Mouse (Mus musculus) intestine, postnatal 0 days (tissue): ENCODE measurements around the gene Fancc. TPM values are rescaled to one million over a fixed set of nuclear protein-coding genes. Genes with fewer than 3 reads are reported as not detected.

Source experiments
- ATAC-seq: fragments of 200-750 bp; cut with Nextera tagmentation; 2 replicates; pipeline ENCODE4 v1.8.0; 2017; ENCODE audit warnings: mild to moderate bottlenecking, moderate TSS enrichment, moderate library complexity
- H3K27ac ChIP-seq: fragments of 300-500 bp; sonication (generic); 2 replicates; pipeline ENCODE4 v1.5.1; 2014; ENCODE audit warnings: mild to moderate bottlenecking, low read depth, low read length, moderate library complexity
- H3K27me3 ChIP-seq: fragments of 300-500 bp; sonication (generic); replicated peaks from 2 replicates; pipeline ENCODE4 v1.6.1; 2014; ENCODE audit warnings: low read length, mixed read lengths; ENCODE audit not compliant: control insufficient read depth, insufficient read depth
- H3K36me3 ChIP-seq: fragments of 300-500 bp; sonication (generic); 2 replicates; pipeline ENCODE4 v1.6.1; 2014; ENCODE audit warnings: mild to moderate bottlenecking, moderate library complexity; ENCODE audit not compliant: control insufficient read depth, insufficient read depth
- H3K4me1 ChIP-seq: fragments of 300-500 bp; sonication (generic); replicated peaks from 2 replicates; pipeline ENCODE4 v1.6.1; 2014; ENCODE audit warnings: antibody characterized with exemption, low read length, mixed read lengths; ENCODE audit not compliant: control insufficient read depth, insufficient read depth
- H3K4me2 ChIP-seq: fragments of 300-500 bp; sonication (generic); replicated peaks from 2 replicates; pipeline ENCODE4 v1.6.1; 2014; ENCODE audit warnings: low read depth, mild to moderate bottlenecking, moderate library complexity
- H3K4me3 ChIP-seq: fragments of 300-500 bp; sonication (generic); 2 replicates; pipeline ENCODE4 v1.5.1; 2014; ENCODE audit warnings: low read depth, low read length
- H3K9ac ChIP-seq: fragments of 300-500 bp; sonication (generic); 2 replicates; pipeline ENCODE4 v1.6.1; 2014; ENCODE audit warnings: mild to moderate bottlenecking, low read depth, low read length
- H3K9me3 ChIP-seq: fragments of 300-500 bp; sonication (generic); 2 replicates; pipeline ENCODE4 v1.6.1; 2016; ENCODE audit warnings: mixed run types; ENCODE audit not compliant: control insufficient read depth
- CTCF ChIP-seq: sonication (generic); IDR thresholded peaks from 2 replicates; pipeline ENCODE4 v1.5.1; 2016; ENCODE audit warnings: low read depth, mild to moderate bottlenecking, control low read depth, antibody characterized with exemption, moderate library complexity
- WGBS: fragments of 180-500 bp; shearing (Covaris S2); extraction: QIAGEN DNeasy Blood & Tissue Kit; methylation state at CpG from one replicate; pipeline ENCODE4 v1.1.7; 2014; 5-methylcytosine and 5-hydroxymethylcytosine counted together
- polyA plus RNA-seq: library from polyadenylated mRNA; unstranded; fragments of >200 nt; fragmentation: Nextera tagmentation; extraction: Ambion mirVana; gene quantifications from 2 replicates; pipeline ENCODE4 v1.2.1, GENCODE M21; 2015

The Fancc gene
- polyA plus RNA-seq, 1 experiment from 2014 or later, result 5.1 TPM

DNA sequence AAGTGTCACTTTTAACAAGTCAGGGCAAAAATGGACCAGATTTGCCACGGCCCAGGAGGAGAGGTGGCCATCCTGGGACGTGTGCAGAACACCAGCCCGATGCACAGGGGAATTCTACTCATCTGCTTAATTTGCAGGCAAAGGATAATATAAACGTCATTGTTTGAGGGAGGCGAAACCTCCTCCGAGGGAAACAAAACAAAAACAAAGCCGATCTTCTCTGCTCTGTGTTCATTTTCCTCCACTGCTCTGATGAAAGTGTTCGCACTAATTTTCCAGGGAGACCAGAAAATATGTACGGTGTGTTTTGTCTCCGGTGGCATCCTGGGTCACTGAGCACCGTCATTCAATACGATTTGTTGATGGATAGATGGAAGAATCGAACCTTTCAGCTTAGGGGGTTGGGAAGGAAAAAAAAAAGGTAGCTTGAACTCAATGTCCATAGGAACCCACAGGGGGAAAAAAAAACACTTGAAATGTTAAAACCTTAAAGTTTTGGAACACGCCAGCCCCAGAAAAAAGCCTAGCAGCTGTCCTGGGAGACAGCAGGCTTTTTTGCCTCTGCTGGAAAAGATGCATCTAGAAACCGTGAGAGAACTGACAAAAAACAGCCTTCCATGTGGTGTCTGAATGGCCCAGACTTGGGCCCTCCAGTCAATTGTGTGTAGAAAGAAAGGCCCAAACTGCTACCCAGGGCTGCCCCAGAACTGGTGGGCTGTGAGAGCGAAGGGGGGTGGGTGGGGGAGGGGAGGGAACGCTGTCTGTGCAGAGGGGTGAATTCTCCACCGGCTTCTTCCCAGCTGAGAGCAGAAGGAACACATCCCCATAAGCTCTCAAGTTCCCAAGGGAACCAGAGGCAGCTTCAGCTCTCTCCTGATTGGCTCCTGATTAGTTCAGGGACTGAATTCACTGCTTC lies 10.0 kb downstream of the Fancc start:
- no peak for TF ChIP-seq CTCF
- no peaks in the 10 kb centered on the region for H3K9me3 ChIP-seq
- H3K9ac ChIP-seq, result no peak overlapping the region
- ATAC-seq, result no peak
- no peak overlapping the region for H3K27ac ChIP-seq
- no peaks in the 10 kb centered on the region for H3K4me1 ChIP-seq
- no peaks in the 10 kb centered on the region for H3K36me3 ChIP-seq
- 47% methylated on average over 18 of the region's 18 CpGs for WGBS
- no peak overlapping the region for H3K4me3 ChIP-seq
- H3K27me3 ChIP-seq, result no peaks in the 10 kb centered on the region
- no peak overlapping the region for H3K4me2 ChIP-seq

GRCm38 (mm10) chr13:63475356-63475755 lies 21.7 kb downstream of the Fancc start:
- Histone ChIP-seq H3K9me3 (no peaks in the 10 kb centered on the region), H3K9ac (no peak overlapping the region), H3K4me3 (no peak overlapping the region), H3K4me2 (no peak overlapping the region), H3K36me3 (no peaks in the 10 kb centered on the region), H3K27me3 (no peaks in the 10 kb centered on the region), H3K27ac (no peak overlapping the region), H3K4me1 (no peaks in the 10 kb centered on the region)
- 59% methylated on average over 8 of the region's 8 CpGs for WGBS
- no peak for TF ChIP-seq CTCF
- ATAC-seq, result no peak

DNA sequence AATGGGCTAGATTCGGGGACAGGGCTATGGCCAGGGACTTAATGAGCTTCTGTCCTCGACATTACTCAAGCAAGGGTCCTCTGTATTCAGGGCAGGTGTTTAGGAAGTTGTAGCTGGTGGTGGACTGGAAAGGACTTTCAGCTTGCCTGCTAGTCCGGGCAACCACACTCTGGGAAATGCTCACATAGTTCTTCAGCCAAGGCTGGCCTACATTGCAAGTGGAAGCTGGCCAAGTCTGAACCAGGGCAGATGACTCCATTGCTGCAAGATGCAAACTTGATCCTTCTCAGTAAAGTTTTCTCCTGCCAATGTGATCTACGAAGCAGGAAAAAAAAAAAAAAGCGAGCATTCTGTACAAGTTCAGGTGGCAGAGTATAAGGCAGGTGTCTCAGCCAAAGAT lies 44.2 kb downstream of the Fancc start:
- no peak for ATAC-seq
- no peaks in the 10 kb centered on the region for H3K36me3 ChIP-seq
- H3K9ac ChIP-seq, result no peak overlapping the region
- WGBS, result 87% methylated on average over 5 of the region's 5 CpGs
- H3K4me2 ChIP-seq, result no peak overlapping the region
- H3K27me3 ChIP-seq, result no peaks in the 10 kb centered on the region
- H3K27ac ChIP-seq, result no peak overlapping the region
- no peaks in the 10 kb centered on the region for H3K9me3 ChIP-seq
- H3K4me3 ChIP-seq, result no peak overlapping the region
- H3K4me1 ChIP-seq, result no peaks in the 10 kb centered on the region
- no peak for TF ChIP-seq CTCF

GRCm38 (mm10) chr13:63451140-63451539 lies 45.9 kb downstream of the Fancc start:
- no peaks in the 10 kb centered on the region for H3K4me1 ChIP-seq
- no peaks in the 10 kb centered on the region for H3K36me3 ChIP-seq
- no peak overlapping the region for H3K9ac ChIP-seq
- no peaks in the 10 kb centered on the region for H3K27me3 ChIP-seq
- H3K27ac ChIP-seq, result no peak overlapping the region
- H3K9me3 ChIP-seq, result no peaks in the 10 kb centered on the region
- H3K4me2 ChIP-seq, result no peak overlapping the region
- H3K4me3 ChIP-seq, result no peak overlapping the region
- 78% methylated on average over 7 of the region's 7 CpGs for WGBS
- TF ChIP-seq CTCF, result no peak
- no peak for ATAC-seq

DNA sequence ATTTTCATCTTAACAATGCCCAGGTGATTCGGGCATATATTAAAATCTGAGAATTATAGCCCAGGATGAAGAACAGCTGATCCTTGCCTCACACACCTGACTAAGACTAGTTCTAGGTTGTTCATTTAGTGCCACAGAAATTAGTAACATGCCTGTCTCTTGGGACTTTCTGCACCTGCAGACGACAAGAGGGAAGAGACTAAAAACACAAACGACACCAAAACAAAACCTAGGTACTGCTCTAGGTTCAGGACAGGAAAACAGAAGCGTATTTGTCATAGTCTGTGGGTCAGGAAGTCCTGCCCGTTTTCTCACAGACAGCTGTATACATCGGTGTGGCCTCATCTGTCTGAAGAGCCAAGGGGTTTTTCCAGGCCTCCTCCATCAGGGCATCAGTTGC lies 51.7 kb downstream of the Fancc start:
- H3K4me2 ChIP-seq, result no peak overlapping the region
- no peak for TF ChIP-seq CTCF
- no peak for ATAC-seq

GRCm38 (mm10) chr13:63432759-63433158 lies 64.3 kb downstream of the Fancc start:
- no peak for ATAC-seq
- H3K4me3 ChIP-seq, result no peak overlapping the region
- no peak overlapping the region for H3K9ac ChIP-seq
- H3K4me2 ChIP-seq, result no peak overlapping the region
- peak; percentile 57 for TF ChIP-seq CTCF
- 91% methylated on average over 3 of the region's 3 CpGs for WGBS
- H3K27ac ChIP-seq, result no peak overlapping the region
- no peaks in the 10 kb centered on the region for H3K27me3 ChIP-seq
- H3K9me3 ChIP-seq, result no peaks in the 10 kb centered on the region
- H3K36me3 ChIP-seq, result no peaks in the 10 kb centered on the region
- H3K4me1 ChIP-seq, result no peaks in the 10 kb centered on the region

More for the DNA sequence above, 51.7 kb downstream of the Fancc start:
- Histone ChIP-seq H3K27me3 (no peaks in the 10 kb centered on the region), H3K4me1 (no peaks in the 10 kb centered on the region), H3K9me3 (no peaks in the 10 kb centered on the region), H3K9ac (no peak overlapping the region), H3K4me3 (no peak overlapping the region), H3K27ac (no peak overlapping the region), H3K36me3 (no peaks in the 10 kb centered on the region)
- 68% methylated on average over 6 of the region's 6 CpGs for WGBS
